Mouse (Mus musculus) layer of hippocampus, postnatal 25 days (tissue): ENCODE results near the gene E2f8. TPM values are rescaled to one million over a fixed set of nuclear protein-coding genes. Genes with fewer than 3 reads are reported as not detected.

Source experiments
- DNase-seq, 2 experiments: peaks; one replicate each; pipeline ENCODE4 v3.0.0; 2022; ENCODE audit warnings: mixed read lengths in 2 of 2, low spot score in 1 of 2; ENCODE audit errors: extremely low spot score in 1 of 2
- total RNA-seq, 2 experiments: library from RNA; stranded (reverse); gene quantifications; 2 replicates each; pipeline ENCODE4 v1.2.3; 2021

Gene E2f8
- total RNA-seq, 2 experiments from 2014 or later: 0.59 TPM

GRCm38 (mm10) chr7:48859362-48859761, 22.0 kb downstream of the E2f8 start:
- no peak for DNase-seq

- no peak for DNase-seq
These were observed 23.1 kb downstream of the E2f8 start for GRCm38 (mm10) chr7:48858257-48858656.

GRCm38 (mm10) chr7:48855461-48855860, 25.9 kb downstream of the E2f8 start:
- DNase-seq: no peak

- no peak for DNase-seq
These were observed 27.9 kb downstream of the E2f8 start for GRCm38 (mm10) chr7:48853496-48853895.

GRCm38 (mm10) chr7:48851529-48852104, 29.8 kb downstream of the E2f8 start:
- no peak for DNase-seq

GRCm38 (mm10) chr7:48847820-48848650, 33.4 kb downstream of the E2f8 start, which contains the start of gene Csrp3:
Gene Csrp3 (minus strand): TSS chr7:48848033.
- DNase-seq: no peak

- DNase-seq: no peak
These were observed 34.6 kb downstream of the E2f8 start for GRCm38 (mm10) chr7:48846755-48847154.

GRCm38 (mm10) chr7:48845213-48845973, 36.0 kb downstream of the E2f8 start:
- DNase-seq: no peak

GRCm38 (mm10) chr7:48843541-48843940, 37.9 kb downstream of the E2f8 start:
- DNase-seq: no peak

GRCm38 (mm10) chr7:48842353-48842752, 39.0 kb downstream of the E2f8 start:
- no peak for DNase-seq

- DNase-seq: no peak
These were observed 39.9 kb downstream of the E2f8 start for GRCm38 (mm10) chr7:48841538-48841937.

GRCm38 (mm10) chr7:48840545-48840944, 40.9 kb downstream of the E2f8 start:
- no peak for DNase-seq

GRCm38 (mm10) chr7:48838434-48838833, 43.0 kb downstream of the E2f8 start:
- DNase-seq: no peak

GRCm38 (mm10) chr7:48836949-48837348, 44.4 kb downstream of the E2f8 start:
- DNase-seq: no peak

- DNase-seq: no peak
These were observed 46.3 kb downstream of the E2f8 start for GRCm38 (mm10) chr7:48834989-48835626.

- DNase-seq: no peak
These were observed 46.9 kb downstream of the E2f8 start for GRCm38 (mm10) chr7:48834371-48834970.

- no peak for DNase-seq
These were observed 48.7 kb downstream of the E2f8 start for GRCm38 (mm10) chr7:48832735-48833134.

GRCm38 (mm10) chr7:48830395-48830794, 51.0 kb downstream of the E2f8 start:
- DNase-seq: no peak

- no peak for DNase-seq
These were observed 52.1 kb downstream of the E2f8 start for GRCm38 (mm10) chr7:48829177-48829910.

GRCm38 (mm10) chr7:48825170-48825569, 56.2 kb downstream of the E2f8 start:
- no peak for DNase-seq
